Mouse (Mus musculus) thymus, adult 2 months (tissue): Measurements from ENCODE around the gene Krt17.
"Not testable (repeated sequence)": the region's sequence is repeated elsewhere in the genome, so short reads cannot be mapped to it uniquely, and the experiment has no call there.

ENCODE experiments used
- CTCF ChIP-seq: fragments of 200-500 bp; IDR thresholded peaks from 2 replicates; pipeline ENCODE4 v1.5.1; 2012; ENCODE audit warnings: mild to moderate bottlenecking, control low read depth, low read length, moderate library complexity, borderline replicate concordance; ENCODE audit not compliant: control insufficient read depth, poor library complexity, insufficient read depth; ENCODE audit errors: extremely low read depth
- POLR2A ChIP-seq: fragments of 200-500 bp; IDR thresholded peaks from 2 replicates; pipeline ENCODE4 v1.6.1; 2012; ENCODE audit warnings: mild to moderate bottlenecking, low read length, control low read depth, moderate library complexity; ENCODE audit not compliant: control insufficient read depth, poor library complexity, insufficient read depth; ENCODE audit errors: extremely low read depth

DNA sequence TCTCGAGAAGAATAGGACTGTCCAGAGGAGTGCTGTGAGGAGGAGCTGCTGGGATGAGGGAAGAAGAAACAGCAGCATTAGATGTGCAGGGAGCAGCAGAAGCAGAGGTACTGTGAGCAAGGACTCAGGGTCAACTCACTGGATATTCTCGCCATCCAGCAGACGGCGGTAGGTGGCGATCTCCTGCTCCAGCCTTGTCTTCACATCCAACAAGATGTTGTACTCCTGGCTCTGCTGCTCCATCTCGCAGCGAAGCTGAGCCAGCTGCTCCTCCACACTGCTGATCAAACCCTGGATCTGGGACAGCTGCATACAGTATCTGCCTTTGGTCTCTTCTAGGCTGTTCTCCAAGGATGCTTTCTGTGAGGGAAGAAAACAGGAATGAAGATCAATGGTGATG is 14.4 kb downstream of the Krt17 start:
- not testable (repeated sequence) for TF ChIP-seq CTCF, POLR2A
